Mouse (Mus musculus) layer of hippocampus, adult 8-10 months (tissue): ENCODE measurements around the gene Pbp2. TPM values are rescaled to one million over a fixed set of nuclear protein-coding genes. Genes with fewer than 3 reads are reported as not detected.

ENCODE experiments used
- DNase-seq, 2 experiments: peaks; one replicate each; pipeline ENCODE4 v3.0.0; 2022; ENCODE audit warnings: low spot score in 2 of 2
- total RNA-seq, 4 experiments: library from RNA; stranded (reverse); gene quantifications; 2 replicates each; pipeline ENCODE4 v1.2.4; 2022

Pbp2 gene
- total RNA-seq, result under 1 TPM in 1 of 4 experiments, not detected in 3; 0.25 TPM

GRCm38 (mm10) chr6:135310305-135310704 is at the start of gene Pbp2:
Gene Pbp2, minus strand, starts transcription at chr6:135310405.
- no peak for DNase-seq

GRCm38 (mm10) chr6:135354953-135355352 is 44.7 kb upstream of the Pbp2 start:
- DNase-seq, result no peak

DNA sequence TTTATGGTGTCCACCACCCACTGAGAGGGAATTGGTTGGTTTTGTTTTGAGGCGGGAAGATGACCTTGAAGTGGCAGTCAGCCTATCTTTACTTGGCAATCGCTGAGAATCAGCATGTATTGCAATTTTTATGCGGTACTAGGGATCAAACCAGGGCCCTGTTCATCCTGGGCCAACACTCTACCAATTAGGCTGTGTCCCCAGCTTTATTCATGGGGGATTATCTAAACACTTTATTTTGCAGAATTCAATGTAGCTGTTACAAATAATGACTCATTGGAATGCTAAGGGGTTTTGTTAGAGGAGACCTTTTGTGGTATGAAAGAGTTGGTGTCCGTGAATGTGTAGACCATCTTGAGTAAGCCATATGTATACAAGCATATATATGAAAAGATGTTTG is 42.3 kb upstream of the Pbp2 start:
- DNase-seq, result no peak

GRCm38 (mm10) chr6:135351638-135352302 is 41.6 kb upstream of the Pbp2 start:
- no peak for DNase-seq

DNA sequence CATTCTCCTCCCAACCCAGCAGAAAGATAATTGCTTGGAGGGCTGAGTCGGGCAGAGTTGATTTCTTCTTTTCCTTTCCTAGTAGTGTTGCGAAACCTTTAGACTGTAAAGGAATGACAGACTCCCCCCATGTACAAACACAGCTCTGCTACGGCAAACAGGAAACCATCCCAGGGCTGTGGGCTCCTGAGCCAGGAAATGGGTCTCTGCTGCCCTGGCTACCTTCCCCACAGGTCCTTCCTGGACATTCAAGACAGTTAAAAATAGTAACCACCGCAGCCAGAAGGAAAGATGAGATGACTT is 30.8 kb upstream of the Pbp2 start:
- DNase-seq, result no peak

DNA sequence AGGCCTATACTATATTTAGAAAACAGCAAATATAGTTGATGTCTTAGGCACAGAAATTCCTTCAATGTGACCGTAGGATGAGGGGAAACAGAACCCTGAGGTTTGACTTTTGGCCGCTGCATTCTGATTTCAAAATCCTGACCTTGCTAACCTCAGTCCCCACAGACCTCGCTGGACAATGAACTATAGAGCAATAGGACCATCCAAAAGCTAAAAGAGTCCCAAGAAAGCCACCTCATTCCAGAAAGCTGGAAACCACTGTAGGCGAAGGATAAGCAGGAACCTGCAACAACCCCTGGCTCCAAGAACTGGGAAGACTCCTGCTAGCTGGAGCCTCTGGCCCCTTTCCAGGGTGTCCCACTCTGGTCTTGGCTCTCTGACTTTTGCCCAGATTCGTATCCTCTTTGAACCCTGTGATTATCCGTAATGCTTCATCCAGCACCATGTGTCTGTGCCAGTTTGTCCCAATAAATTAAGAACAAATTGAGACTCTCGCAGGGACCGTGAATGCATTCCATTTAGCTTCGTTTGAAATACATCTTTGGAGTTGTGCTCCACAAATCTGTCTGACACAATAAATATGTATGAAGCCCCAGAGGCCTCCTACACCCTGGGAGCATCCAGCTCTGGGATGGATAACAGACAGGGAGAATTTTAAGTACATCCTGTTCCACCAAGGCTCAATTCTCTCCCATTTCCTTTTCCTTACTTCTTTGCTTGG is 30.3 kb upstream of the Pbp2 start:
- DNase-seq, result peak in 1 of 2 experiments; percentile 22

GRCm38 (mm10) chr6:135336376-135336775 is 26.2 kb upstream of the Pbp2 start:
- DNase-seq, result no peak

DNA sequence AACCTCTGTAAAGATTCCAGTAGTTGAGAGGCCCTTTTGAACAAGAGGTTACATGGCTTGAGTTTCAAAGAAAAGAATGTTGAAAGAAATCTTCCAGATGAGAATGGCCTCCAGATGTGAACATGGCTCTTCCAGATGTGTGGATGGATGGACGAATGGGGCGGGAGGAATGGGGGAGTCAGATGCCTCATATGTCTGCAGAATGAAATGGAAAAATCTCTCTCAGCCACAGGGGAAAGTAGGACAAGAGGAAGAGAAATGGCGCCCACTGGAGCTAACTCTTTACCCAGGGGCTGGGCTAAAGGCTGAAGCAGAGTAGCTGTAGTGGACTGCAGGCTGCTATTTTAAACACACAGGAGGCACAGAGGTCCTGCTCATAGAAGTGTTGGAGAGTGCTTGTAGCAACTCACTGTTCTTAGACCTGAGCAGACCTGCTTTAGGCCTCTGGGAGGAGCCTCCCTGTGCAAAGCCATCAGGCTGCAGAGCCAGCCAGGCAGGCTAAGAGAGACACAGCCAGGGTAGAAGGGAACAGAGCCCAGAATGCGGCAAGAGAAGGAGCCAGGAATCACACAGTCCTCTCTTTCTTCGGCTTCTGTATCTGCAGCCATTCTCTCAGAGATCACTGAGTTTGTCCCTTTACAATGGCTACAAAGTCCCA is 23.9 kb upstream of the Pbp2 start:
- no peak for DNase-seq

DNA sequence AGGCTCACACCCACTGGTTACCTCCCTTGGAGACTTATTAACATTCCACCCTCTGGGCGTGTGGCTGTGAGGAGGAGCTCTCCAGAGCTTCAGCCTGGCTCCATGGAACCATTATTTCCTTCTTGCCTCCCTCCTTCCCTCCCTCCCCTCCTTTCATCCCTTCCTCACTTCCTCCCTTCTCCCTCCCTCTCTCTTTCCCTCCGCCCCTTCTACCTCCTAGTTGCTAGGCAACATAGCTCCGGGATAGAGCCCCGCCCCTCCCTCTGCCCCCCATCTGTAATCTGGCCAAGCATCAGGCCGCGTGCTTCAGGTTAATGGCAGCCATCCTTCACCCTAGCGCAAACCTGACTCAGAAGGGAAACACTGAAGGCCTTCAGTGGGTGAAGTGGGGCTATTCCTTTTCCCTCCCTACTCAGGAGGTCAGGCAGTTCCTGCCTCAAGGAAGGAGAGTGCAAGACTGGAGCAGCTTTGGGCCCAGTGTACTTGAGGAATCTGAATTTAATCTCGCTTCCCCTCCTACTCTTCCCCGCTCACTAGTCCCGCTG is 22.6 kb upstream of the Pbp2 start:
- no peak for DNase-seq

- peak; percentile 32 to 74 for DNase-seq
Observed at GRCm38 (mm10) chr6:135331916-135332315, 21.7 kb upstream of the Pbp2 start.

DNA sequence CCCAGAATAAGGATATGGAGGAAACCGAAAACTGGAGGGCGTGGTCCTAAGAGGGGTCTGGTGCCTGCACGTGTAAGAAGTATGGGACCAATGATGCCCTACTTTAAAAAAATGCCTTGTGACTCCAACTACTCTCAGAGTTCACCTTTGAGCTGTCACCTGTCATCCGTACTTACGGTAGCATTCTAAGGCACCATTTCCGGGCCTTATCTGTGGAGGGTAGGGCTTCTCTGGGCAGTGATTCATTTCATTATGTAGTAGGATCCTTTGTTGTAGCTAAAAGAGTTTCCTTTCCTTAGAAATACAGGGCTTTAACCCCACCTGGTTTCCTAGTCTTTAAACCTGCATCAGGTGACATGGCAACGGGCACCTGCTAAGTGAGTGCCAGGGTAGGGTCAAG is 16.6 kb upstream of the Pbp2 start:
- no peak for DNase-seq

- DNase-seq, result no peak
Observed at GRCm38 (mm10) chr6:135324686-135325300, 14.6 kb upstream of the Pbp2 start.

DNA sequence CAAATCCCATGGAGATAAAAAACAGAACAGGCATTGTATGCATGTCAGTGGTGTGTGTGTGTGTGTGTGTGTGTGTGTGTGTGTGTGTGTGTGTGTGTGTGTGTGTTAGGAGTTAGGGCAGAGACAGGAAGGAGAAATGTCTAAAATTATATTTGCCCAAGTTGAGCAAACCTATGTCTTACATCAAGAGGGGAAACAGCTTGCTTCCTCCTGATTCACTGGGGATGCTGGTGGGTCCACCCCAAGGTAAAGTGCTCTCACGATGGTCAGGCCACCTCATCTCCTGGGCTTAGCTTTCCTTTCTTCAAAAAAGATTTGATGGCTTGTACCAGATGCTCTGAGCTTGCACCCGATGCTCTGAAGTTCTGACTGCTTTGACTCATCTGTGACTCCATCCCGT is 13.9 kb upstream of the Pbp2 start:
- DNase-seq, result no peak

DNA sequence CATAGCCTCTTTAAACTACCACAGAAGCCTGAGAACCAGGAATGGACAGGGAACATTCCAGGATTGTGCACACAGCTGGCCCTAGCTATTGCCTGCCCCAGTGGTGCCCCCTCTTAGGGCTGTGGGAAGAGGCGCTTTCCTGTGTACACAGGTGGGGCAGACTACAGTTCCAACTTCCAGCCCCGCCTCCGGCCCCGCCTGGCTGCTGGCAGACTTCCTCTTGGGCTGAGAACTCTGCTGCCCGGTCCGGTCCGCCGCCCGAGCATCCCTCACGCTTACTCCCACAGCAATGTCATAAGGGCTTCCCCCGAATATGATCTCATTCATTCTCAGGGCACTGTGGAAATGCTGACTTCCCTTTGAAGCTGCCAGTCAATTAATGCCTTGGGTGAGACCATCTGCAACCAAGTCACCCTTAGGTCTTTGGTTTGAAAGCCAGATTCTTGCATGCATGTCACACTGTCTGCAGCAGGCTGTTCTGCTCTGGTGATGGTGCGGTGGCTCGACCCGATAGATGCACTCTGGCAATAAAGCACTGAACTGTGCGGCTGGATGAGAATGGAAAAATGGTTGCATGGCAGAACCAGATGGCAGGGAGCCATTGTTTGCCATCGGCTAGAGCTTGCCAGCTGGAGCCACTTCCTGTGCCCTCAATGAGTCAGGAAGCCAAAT is 13.2 kb upstream of the Pbp2 start:
- DNase-seq, result peak in 1 of 2 experiments; percentile 25

GRCm38 (mm10) chr6:135322749-135323148 is 12.5 kb upstream of the Pbp2 start:
- no peak for DNase-seq

DNA sequence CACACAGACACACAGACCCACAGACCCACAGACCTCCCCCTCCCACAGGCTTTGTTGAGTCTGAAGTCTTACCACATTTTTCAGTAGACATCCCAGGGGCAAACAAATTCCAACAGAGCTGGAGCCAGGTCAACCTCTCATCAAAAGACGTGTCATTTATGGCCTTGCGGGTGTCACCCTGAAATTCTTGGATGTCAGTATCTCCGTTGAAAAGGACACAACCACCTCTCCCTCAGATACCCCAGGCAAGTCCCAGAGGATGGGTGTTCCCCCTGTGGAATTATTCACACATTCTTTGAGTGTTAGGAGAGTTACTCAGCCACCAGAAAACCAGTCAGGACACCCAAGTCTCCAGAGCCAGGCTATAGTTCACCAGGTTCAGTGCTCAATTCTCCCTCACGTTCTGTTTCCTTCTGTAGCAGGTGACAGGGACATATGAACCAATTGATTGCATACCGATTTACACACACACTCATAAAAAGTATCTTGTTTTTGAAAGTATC is 9.3 kb upstream of the Pbp2 start:
- no peak for DNase-seq

GRCm38 (mm10) chr6:135316141-135316540 is 5.9 kb upstream of the Pbp2 start:
- DNase-seq, result no peak

DNA sequence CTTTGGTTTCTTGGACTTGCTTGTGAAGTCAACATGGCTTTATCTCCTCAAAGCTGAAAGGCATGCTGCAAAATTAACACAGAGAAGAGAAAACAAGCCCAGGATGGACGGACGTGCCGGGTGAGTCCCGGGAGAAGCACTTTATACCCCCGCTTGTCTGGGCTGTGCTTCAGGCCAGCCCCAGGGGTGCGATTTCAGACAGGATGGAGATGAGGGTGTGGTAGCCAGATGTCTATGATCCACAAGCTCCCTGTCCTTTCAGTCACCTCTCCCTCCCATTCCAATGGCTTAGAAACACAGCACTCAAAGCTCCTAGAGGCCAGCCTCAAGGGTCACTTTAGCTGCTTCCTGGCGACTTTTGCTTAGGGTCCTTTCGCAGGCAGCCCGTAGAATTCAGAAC is 3.8 kb upstream of the Pbp2 start:
- no peak for DNase-seq

DNA sequence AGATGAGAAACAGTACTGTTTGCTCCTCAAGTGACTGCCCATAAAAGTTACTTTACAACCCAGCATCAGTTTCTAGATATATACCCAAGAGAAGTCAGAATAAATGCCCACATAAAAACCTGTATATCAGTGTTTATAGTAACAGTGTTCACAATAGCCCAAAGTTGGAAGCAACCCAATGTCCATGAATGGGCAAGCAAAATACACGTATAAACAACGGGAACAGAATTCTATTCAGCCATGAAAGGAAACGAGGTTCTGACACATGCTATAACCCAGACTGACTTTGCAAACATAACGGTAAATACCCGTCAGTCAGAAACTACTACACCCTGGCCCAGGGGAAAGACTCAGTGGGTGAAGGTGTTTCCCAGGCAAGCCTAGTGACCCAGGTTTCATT is 1.8 kb upstream of the Pbp2 start:
- no peak for DNase-seq

GRCm38 (mm10) chr6:135304576-135305260 is 5.5 kb downstream of the Pbp2 start:
- no peak for DNase-seq
